Mouse (Mus musculus) cerebellum, adult (tissue): Measurements from ENCODE around the gene Sinhcaf.
"Not testable (repeated sequence)": the region's sequence is repeated elsewhere in the genome, so short reads cannot be mapped to it uniquely, and the experiment has no call there.

ENCODE experiments used
- ATAC-seq: cut with Nextera tagmentation; 2 replicates; pipeline ENCODE4 v1.9.2; 2017; ENCODE audit warnings: mild to moderate bottlenecking, moderate library complexity, mixed read lengths; ENCODE audit not compliant: insufficient number of reproducible peaks, low FRiP score, low TSS enrichment

Sinhcaf gene

GRCm38 (mm10) chr6:148946409-148946742, at the start of gene Sinhcaf:
TSS of gene Sinhcaf (minus strand) at chr6:148946467.
- ATAC-seq = peak; percentile 90

GRCm38 (mm10) chr6:148994327-148994999, 48.2 kb upstream of the Sinhcaf start:
- ATAC-seq = no peak

GRCm38 (mm10) chr6:148993117-148994077, 47.1 kb upstream of the Sinhcaf start:
- peak; percentile 56; the same call in 1 of the 2 replicates for ATAC-seq

- ATAC-seq = no peak
Measured at GRCm38 (mm10) chr6:148992373-148993116, 46.3 kb upstream of the Sinhcaf start.

GRCm38 (mm10) chr6:148991660-148992372, 45.5 kb upstream of the Sinhcaf start:
- ATAC-seq = no peak

GRCm38 (mm10) chr6:148989792-148990491, 43.7 kb upstream of the Sinhcaf start:
- not testable (repeated sequence) for ATAC-seq

- ATAC-seq = no peak
Measured at GRCm38 (mm10) chr6:148986003-148986402, 39.7 kb upstream of the Sinhcaf start.

GRCm38 (mm10) chr6:148980495-148980894, 34.2 kb upstream of the Sinhcaf start:
- no peak for ATAC-seq

GRCm38 (mm10) chr6:148975096-148975495, 28.8 kb upstream of the Sinhcaf start:
- no peak for ATAC-seq

GRCm38 (mm10) chr6:148972891-148973290, 26.6 kb upstream of the Sinhcaf start:
- ATAC-seq = no peak

- no peak for ATAC-seq
Measured at GRCm38 (mm10) chr6:148972059-148972848, 26.0 kb upstream of the Sinhcaf start.

- no peak for ATAC-seq
Measured at GRCm38 (mm10) chr6:148971385-148971940, 25.2 kb upstream of the Sinhcaf start.

- ATAC-seq = no peak
Measured at GRCm38 (mm10) chr6:148961285-148961684, 15.0 kb upstream of the Sinhcaf start.

GRCm38 (mm10) chr6:148959540-148960238, 13.4 kb upstream of the Sinhcaf start:
- no peak for ATAC-seq

GRCm38 (mm10) chr6:148958712-148959111, 12.4 kb upstream of the Sinhcaf start:
- ATAC-seq = no peak

GRCm38 (mm10) chr6:148957046-148957445, 10.8 kb upstream of the Sinhcaf start:
- ATAC-seq = no peak

GRCm38 (mm10) chr6:148955641-148956420, 9.6 kb upstream of the Sinhcaf start:
- no peak for ATAC-seq
